Comparison of ENCODE assay signal across 23 mouse cellular contexts in the genomic region with DNA sequence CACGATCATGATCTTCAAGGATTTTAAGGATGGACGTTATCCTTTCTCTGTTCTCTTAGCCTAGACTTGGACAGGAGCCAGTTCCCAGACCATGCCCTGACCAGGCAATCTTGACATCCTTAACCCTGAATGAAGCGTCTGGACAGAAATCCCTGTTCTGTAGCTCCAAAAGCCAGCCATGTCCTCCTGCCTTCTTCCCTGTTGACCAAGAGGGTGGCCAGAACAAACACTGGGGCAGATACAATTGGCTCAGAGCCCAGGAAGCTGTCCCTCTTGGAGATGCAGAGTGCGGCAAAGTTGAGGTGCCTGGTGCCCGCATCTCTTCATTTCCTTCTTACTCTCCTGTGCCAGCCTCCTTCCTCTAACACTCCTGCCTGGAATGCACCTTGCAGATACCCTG. TPM values are rescaled to one million over a fixed set of nuclear protein-coding genes. Genes with fewer than 3 reads are reported as not detected.
A peak's percentile ranks its signal among the peaks of the same experiment; 100 is the strongest.
DNase-seq lines count a peak whose midpoint lies in the region; ATAC-seq and TF ChIP-seq lines count a peak whose summit lies in the region.
"Had no signal": no experiment of that assay in that cellular context is flagged by ENCODE, and none has a peak within 500 bp of the region (broad histone marks: within the 10 kb centered on the region; RNA-seq: fewer than 3 reads in every experiment).

No protein-coding gene starts in this region.

- no peaks in the 10 kb centered on the region for H3K79me2 ChIP-seq in liver, adult 2 months (ENCODE audit: control insufficient read depth, insufficient read depth, low read length)

- ATAC-seq in liver, embryonic 12.5 days = no peak
- no peak for ATAC-seq in neural tube, embryonic 15.5 days (ENCODE audit: low FRiP score)
- ATAC-seq: forebrain, embryonic 13.5 days; midbrain, embryonic 13.5 days had no signal

- 17% methylated on average over 5 of the region's 5 CpGs for WGBS in liver, adult 2 months
- 67% methylated on average over 5 of the region's 5 CpGs for WGBS in liver, embryonic 12.5 days (ENCODE audit: insufficient replicate concordance)
- 76% methylated on average over 5 of the region's 5 CpGs for WGBS in neural tube, embryonic 15.5 days

- no peaks in the 10 kb centered on the region for H3K9me3 ChIP-seq in liver, embryonic 12.5 days (replicated peaks)
- H3K9me3 ChIP-seq in neural tube, embryonic 15.5 days (replicated peaks) = no peaks in the 10 kb centered on the region
- H3K9me3 ChIP-seq: forebrain, embryonic 13.5 days; heart, embryonic 12.5 days; hindbrain, embryonic 15.5 days; lung, embryonic 15.5 days; midbrain, embryonic 13.5 days; neural tube, embryonic 12.5 days had no signal

- H3K9ac ChIP-seq in liver, adult 2 months (ENCODE audit: low read depth, low read length) = no peak overlapping the region
- no peak overlapping the region for H3K9ac ChIP-seq in liver, embryonic 12.5 days
- H3K9ac ChIP-seq in neural tube, embryonic 15.5 days (replicated peaks) = no peak overlapping the region
- H3K9ac ChIP-seq: forebrain, embryonic 13.5 days; heart, embryonic 12.5 days; hindbrain, embryonic 15.5 days; lung, embryonic 15.5 days; midbrain, embryonic 13.5 days; neural tube, embryonic 12.5 days had no signal

- no peak overlapping the region for H3K4me3 ChIP-seq in liver, adult 2 months (ENCODE audit: insufficient read depth, low read depth, low read length)
- H3K4me3 ChIP-seq in liver, embryonic 12.5 days = no peak overlapping the region
- H3K4me3 ChIP-seq in left cerebral cortex, adult 2 months = no peak overlapping the region
- H3K4me3 ChIP-seq in neural tube, embryonic 15.5 days (replicated peaks) = no peak overlapping the region
- H3K4me3 ChIP-seq: forebrain, embryonic 13.5 days; heart, embryonic 12.5 days; hindbrain, embryonic 15.5 days; lung, embryonic 15.5 days; midbrain, embryonic 13.5 days; neural tube, embryonic 12.5 days had no signal

- peak; percentile 20 for DNase-seq in adrenal gland, postnatal 14 days
- DNase-seq in adrenal gland, postnatal 25 days = no peak
- peak; percentile 65 for DNase-seq in liver, adult 2 months (ENCODE audit: extremely low read depth, low read depth, low spot score)
- DNase-seq in MN1 (ENCODE audit: low spot score) = peak; percentile 32
- DNase-seq in lung, postnatal 10 days = peak; percentile 34
- DNase-seq in left cerebral cortex, adult 2 months (ENCODE audit: extremely low spot score in 1 of 2, low spot score in 2 of 2) = no peak
- DNase-seq: cerebellum, adult 8-10 months; cerebellum, postnatal 36 days; heart, postnatal 36 days; kidney, adult 8-10 months; kidney, postnatal 14 days; retina, postnatal 1 day; thymus, adult 2 months; thymus, postnatal 4 days had no signal

- intact Hi-C loops in left cerebral cortex, adult 2 months (cut with DNase I) = no loop called here

- H3K27me3 ChIP-seq in liver, adult 2 months (ENCODE audit: control insufficient read depth, insufficient read depth, low read length) = no peaks in the 10 kb centered on the region
- peaks cover 55% of the 10 kb centered on the region for H3K27me3 ChIP-seq in liver, embryonic 12.5 days (replicated peaks)
- peaks cover 35% of the 10 kb centered on the region for H3K27me3 ChIP-seq in neural tube, embryonic 15.5 days (replicated peaks)
- H3K27me3 ChIP-seq: heart, embryonic 12.5 days; lung, embryonic 15.5 days had no signal

- TF ChIP-seq CTCF in liver, adult 2 months (IDR thresholded peaks at IDR 0.05; ENCODE audit: low read depth, low read length) = no peak
- TF ChIP-seq CTCF in left cerebral cortex, adult 2 months (IDR thresholded peaks at IDR 0.05) = no peak

- no peak overlapping the region for H3K27ac ChIP-seq in liver, adult 2 months (replicated peaks; ENCODE audit: insufficient read depth, low read depth, low read length)
- H3K27ac ChIP-seq in liver, embryonic 12.5 days = no peak overlapping the region
- no peak overlapping the region for H3K27ac ChIP-seq in left cerebral cortex, adult 2 months
- no peak overlapping the region for H3K27ac ChIP-seq in neural tube, embryonic 15.5 days (replicated peaks)
- H3K27ac ChIP-seq: hindbrain, embryonic 15.5 days; lung, embryonic 15.5 days; neural tube, embryonic 12.5 days had no signal

- H3K4me2 ChIP-seq in liver, embryonic 12.5 days = no peak overlapping the region
- no peak overlapping the region for H3K4me2 ChIP-seq in neural tube, embryonic 15.5 days
- H3K4me2 ChIP-seq: heart, embryonic 12.5 days; hindbrain, embryonic 15.5 days; liver, embryonic 11.5 days; lung, embryonic 15.5 days; midbrain, embryonic 13.5 days; neural tube, embryonic 12.5 days had no signal

- H3K36me3 ChIP-seq in liver, adult 2 months (ENCODE audit: control insufficient read depth, insufficient read depth, low read length) = no peaks in the 10 kb centered on the region
- peaks cover 2% of the 10 kb centered on the region for H3K36me3 ChIP-seq in liver, embryonic 12.5 days
- no peaks in the 10 kb centered on the region for H3K36me3 ChIP-seq in neural tube, embryonic 15.5 days
- H3K36me3 ChIP-seq: hindbrain, embryonic 15.5 days; lung, embryonic 15.5 days had no signal

- peaks cover 3% of the 10 kb centered on the region; the same call in 1 of the 2 replicates for H3K4me1 ChIP-seq in liver, adult 2 months (ENCODE audit: control insufficient read depth, insufficient read depth, low read length)
- H3K4me1 ChIP-seq in liver, embryonic 12.5 days = peaks cover 57% of the 10 kb centered on the region
- H3K4me1 ChIP-seq in neural tube, embryonic 15.5 days = peaks cover 73% of the 10 kb centered on the region

- TF ChIP-seq POLR2A in liver, adult 2 months (IDR thresholded peaks at IDR 0.05; ENCODE audit: extremely low read depth, insufficient read depth, low read length) = no peak

RNA-seq across cellular contexts. Expression of a gene that starts 3.2 kb away (rescaled TPM):
- 157 and 186 TPM in 2 replicates for total RNA-seq in adrenal gland, postnatal 14 days (2021)
- total RNA-seq in adrenal gland, postnatal 25 days (2021) = 93.0 and 106 TPM in 2 replicates
- total RNA-seq in liver, adult 2 months (2014; rRNA removed) = 10.3 and 10.9 TPM in 2 replicates
- polyA plus RNA-seq in liver, adult 2 months (2012; rRNA removed) = 0.90 and 1.2 TPM in 2 replicates
- 1.8 and 2.0 TPM in 2 replicates for polyA plus RNA-seq in liver, embryonic 12.5 days (2016; fragmentation: Nextera tagmentation; extraction: Ambion mirVana)
- total RNA-seq in left cerebral cortex, adult 2 months (2021) = 10 to 100 TPM; 22.5 to 32.2 TPM
- 4.4 and 8.0 TPM in 2 replicates for polyA plus RNA-seq in neural tube, embryonic 15.5 days (2015; fragmentation: Nextera tagmentation; extraction: Ambion mirVana)

RNA-seq across cellular contexts. Expression of a gene that starts 19.1 kb away (rescaled TPM):
- 355 and 413 TPM in 2 replicates for total RNA-seq in adrenal gland, postnatal 14 days (2021)
- 327 and 416 TPM in 2 replicates for total RNA-seq in adrenal gland, postnatal 25 days (2021)
- 101 and 117 TPM in 2 replicates for total RNA-seq in liver, adult 2 months (2014; rRNA removed)
- 99.1 and 107 TPM in 2 replicates for polyA plus RNA-seq in liver, adult 2 months (2012; rRNA removed)
- polyA plus RNA-seq in liver, embryonic 12.5 days (2016; fragmentation: Nextera tagmentation; extraction: Ambion mirVana) = 358 and 366 TPM in 2 replicates
- 100 to 1,000 TPM; 228 to 236 TPM for total RNA-seq in left cerebral cortex, adult 2 months (2021)
- 291 and 348 TPM in 2 replicates for polyA plus RNA-seq in neural tube, embryonic 15.5 days (2015; fragmentation: Nextera tagmentation; extraction: Ambion mirVana)

RNA-seq across cellular contexts. Expression of a gene that starts 32.2 kb away (rescaled TPM):
- 20.2 and 21.7 TPM in 2 replicates for total RNA-seq in adrenal gland, postnatal 14 days (2021)
- 23.1 and 23.6 TPM in 2 replicates for total RNA-seq in adrenal gland, postnatal 25 days (2021)
- 6.0 and 6.2 TPM in 2 replicates for total RNA-seq in liver, adult 2 months (2014; rRNA removed)
- polyA plus RNA-seq in liver, adult 2 months (2012; rRNA removed) = 9.6 and 14.6 TPM in 2 replicates
- polyA plus RNA-seq in liver, embryonic 12.5 days (2016; fragmentation: Nextera tagmentation; extraction: Ambion mirVana) = 26.0 and 27.7 TPM in 2 replicates
- total RNA-seq in left cerebral cortex, adult 2 months (2021) = 10 to 100 TPM; 21.4 to 22.4 TPM
- 25.4 and 26.0 TPM in 2 replicates for polyA plus RNA-seq in neural tube, embryonic 15.5 days (2015; fragmentation: Nextera tagmentation; extraction: Ambion mirVana)

RNA-seq across cellular contexts. Expression of a gene that starts 44.2 kb away (rescaled TPM):
- total RNA-seq in adrenal gland, postnatal 14 days (2021) = 93.1 and 105 TPM in 2 replicates
- 98.6 and 104 TPM in 2 replicates for total RNA-seq in adrenal gland, postnatal 25 days (2021)
- total RNA-seq in liver, adult 2 months (2014; rRNA removed) = 25.6 and 27.1 TPM in 2 replicates
- polyA plus RNA-seq in liver, adult 2 months (2012; rRNA removed) = 11.2 and 12.1 TPM in 2 replicates
- 138 and 140 TPM in 2 replicates for polyA plus RNA-seq in liver, embryonic 12.5 days (2016; fragmentation: Nextera tagmentation; extraction: Ambion mirVana)
- 10 to 100 TPM; 55.5 to 55.6 TPM for total RNA-seq in left cerebral cortex, adult 2 months (2021)
- 94.8 and 117 TPM in 2 replicates for polyA plus RNA-seq in neural tube, embryonic 15.5 days (2015; fragmentation: Nextera tagmentation; extraction: Ambion mirVana)

RNA-seq across cellular contexts. Expression of a gene that starts 56.5 kb away (rescaled TPM):
- 45.4 and 49.5 TPM in 2 replicates for total RNA-seq in adrenal gland, postnatal 14 days (2021)
- 57.2 and 67.5 TPM in 2 replicates for total RNA-seq in adrenal gland, postnatal 25 days (2021)
- total RNA-seq in liver, adult 2 months (2014; rRNA removed) = 7.4 and 7.9 TPM in 2 replicates
- polyA plus RNA-seq in liver, adult 2 months (2012; rRNA removed) = 20.2 and 26.2 TPM in 2 replicates
- polyA plus RNA-seq in liver, embryonic 12.5 days (2016; fragmentation: Nextera tagmentation; extraction: Ambion mirVana) = 21.3 and 23.0 TPM in 2 replicates
- total RNA-seq in left cerebral cortex, adult 2 months (2021) = 10 to 100 TPM; 11.0 to 13.7 TPM
- polyA plus RNA-seq in neural tube, embryonic 15.5 days (2015; fragmentation: Nextera tagmentation; extraction: Ambion mirVana) = 13.9 and 17.1 TPM in 2 replicates

Comparison
In these comparisons a context has a peak if more than half of its experiments do, and no peak if none do; other contexts are left out.
1. DNase-seq: peak in adrenal gland, postnatal 14 days (single experiment), liver, adult 2 months (single experiment), MN1 (single experiment) and lung, postnatal 10 days (single experiment); none in adrenal gland, postnatal 25 days (single experiment) and left cerebral cortex, adult 2 months (0 of 2).